Mouse (Mus musculus): ENCODE data around the gene Shroom3. TPM values are rescaled to one million over a fixed set of nuclear protein-coding genes. Genes with fewer than 3 reads are reported as not detected.

Gene Shroom3
- polyA plus RNA-seq, 1 experiment = not detected

- H3K4me3 ChIP-seq (ENCODE audit: insufficient read depth, low read length) = no peak overlapping the region
- H3K27ac ChIP-seq (ENCODE audit: insufficient read depth, low read depth, low read length) = no peak overlapping the region
- no peak for TF ChIP-seq POLR2A (IDR thresholded peaks at IDR 0.05; ENCODE audit: borderline replicate concordance, low read depth, low read length)
- no peak for TF ChIP-seq CTCF (IDR thresholded peaks at IDR 0.05; ENCODE audit: low read depth, low read length)
- H3K4me1 ChIP-seq (ENCODE audit: control insufficient read depth, insufficient read depth, low read length) = 0 out of 2 replicates have a peak, but pooled peaks cover 2% of the 10 kb centered on the region
Measured at GRCm38 (mm10) chr5:92679441-92679840, 3.8 kb upstream of the Shroom3 start.

- Histone ChIP-seq H3K4me1 (ENCODE audit: control insufficient read depth, insufficient read depth, low read length) (no peaks in the 10 kb centered on the region), H3K27ac (ENCODE audit: insufficient read depth, low read depth, low read length) (no peak overlapping the region), H3K4me3 (ENCODE audit: insufficient read depth, low read length) (no peak overlapping the region)
- TF ChIP-seq POLR2A (IDR thresholded peaks at IDR 0.05; ENCODE audit: borderline replicate concordance, low read depth, low read length) (no peak), CTCF (IDR thresholded peaks at IDR 0.05; ENCODE audit: low read depth, low read length) (no peak)
Measured at GRCm38 (mm10) chr5:92681861-92682260, 1.4 kb upstream of the Shroom3 start.

GRCm38 (mm10) chr5:92682621-92683348, 450 bp upstream of the Shroom3 start:
- peak overlapping the region; percentile 36 for H3K4me3 ChIP-seq (ENCODE audit: insufficient read depth, low read length)

GRCm38 (mm10) chr5:92683871-92684475, 738 bp downstream of the Shroom3 start:
- TF ChIP-seq POLR2A (IDR thresholded peaks at IDR 0.05; ENCODE audit: borderline replicate concordance, low read depth, low read length) = no peak
- TF ChIP-seq CTCF (IDR thresholded peaks at IDR 0.05; ENCODE audit: low read depth, low read length) = no peak
- Histone ChIP-seq H3K4me3 (ENCODE audit: insufficient read depth, low read length) (no peak overlapping the region), H3K4me1 (ENCODE audit: control insufficient read depth, insufficient read depth, low read length) (no peaks in the 10 kb centered on the region), H3K27ac (ENCODE audit: insufficient read depth, low read depth, low read length) (no peak overlapping the region)

More at GRCm38 (mm10) chr5:92682621-92683348, 450 bp upstream of the Shroom3 start:
- H3K27ac ChIP-seq (ENCODE audit: insufficient read depth, low read depth, low read length) = no peak overlapping the region
- TF ChIP-seq POLR2A (IDR thresholded peaks at IDR 0.05; ENCODE audit: borderline replicate concordance, low read depth, low read length) (no peak), CTCF (IDR thresholded peaks at IDR 0.05; ENCODE audit: low read depth, low read length) (no peak)
- H3K4me1 ChIP-seq (ENCODE audit: control insufficient read depth, insufficient read depth, low read length) = no peaks in the 10 kb centered on the region

- no peak overlapping the region for H3K27ac ChIP-seq (ENCODE audit: insufficient read depth, low read depth, low read length)
- no peak for TF ChIP-seq CTCF (IDR thresholded peaks at IDR 0.05; ENCODE audit: low read depth, low read length)
- TF ChIP-seq POLR2A (IDR thresholded peaks at IDR 0.05; ENCODE audit: borderline replicate concordance, low read depth, low read length) = no peak
- H3K4me1 ChIP-seq (ENCODE audit: control insufficient read depth, insufficient read depth, low read length) = no peaks in the 10 kb centered on the region
- no peak overlapping the region for H3K4me3 ChIP-seq (ENCODE audit: insufficient read depth, low read length)
Measured at GRCm38 (mm10) chr5:92684715-92685460, 1.7 kb downstream of the Shroom3 start.

- Histone ChIP-seq H3K27ac (ENCODE audit: insufficient read depth, low read depth, low read length) (no peak overlapping the region), H3K4me3 (ENCODE audit: insufficient read depth, low read length) (no peak overlapping the region), H3K4me1 (ENCODE audit: control insufficient read depth, insufficient read depth, low read length) (no peaks in the 10 kb centered on the region)
- no peak for TF ChIP-seq POLR2A (IDR thresholded peaks at IDR 0.05; ENCODE audit: borderline replicate concordance, low read depth, low read length)
- no peak for TF ChIP-seq CTCF (IDR thresholded peaks at IDR 0.05; ENCODE audit: low read depth, low read length)
Measured at GRCm38 (mm10) chr5:92688124-92688523, 4.9 kb downstream of the Shroom3 start.

- Histone ChIP-seq H3K27ac (ENCODE audit: insufficient read depth, low read depth, low read length) (no peak overlapping the region), H3K4me1 (ENCODE audit: control insufficient read depth, insufficient read depth, low read length) (no peaks in the 10 kb centered on the region), H3K4me3 (ENCODE audit: insufficient read depth, low read length) (no peak overlapping the region)
- no peak for TF ChIP-seq CTCF (IDR thresholded peaks at IDR 0.05; ENCODE audit: low read depth, low read length)
- no peak for TF ChIP-seq POLR2A (IDR thresholded peaks at IDR 0.05; ENCODE audit: borderline replicate concordance, low read depth, low read length)
Measured at GRCm38 (mm10) chr5:92688569-92688968, 5.3 kb downstream of the Shroom3 start.

- H3K4me1 ChIP-seq (ENCODE audit: control insufficient read depth, insufficient read depth, low read length) = no peaks in the 10 kb centered on the region
- no peak overlapping the region for H3K27ac ChIP-seq (ENCODE audit: insufficient read depth, low read depth, low read length)
- TF ChIP-seq POLR2A (IDR thresholded peaks at IDR 0.05; ENCODE audit: borderline replicate concordance, low read depth, low read length) (no peak), CTCF (IDR thresholded peaks at IDR 0.05; ENCODE audit: low read depth, low read length) (no peak)
- no peak overlapping the region for H3K4me3 ChIP-seq (ENCODE audit: insufficient read depth, low read length)
Measured at GRCm38 (mm10) chr5:92692206-92693007, 9.2 kb downstream of the Shroom3 start.

GRCm38 (mm10) chr5:92693744-92694143, 10.5 kb downstream of the Shroom3 start:
- no peak overlapping the region for H3K4me3 ChIP-seq (ENCODE audit: insufficient read depth, low read length)
- no peak for TF ChIP-seq CTCF (IDR thresholded peaks at IDR 0.05; ENCODE audit: low read depth, low read length)
- no peak for TF ChIP-seq POLR2A (IDR thresholded peaks at IDR 0.05; ENCODE audit: borderline replicate concordance, low read depth, low read length)
- H3K4me1 ChIP-seq (ENCODE audit: control insufficient read depth, insufficient read depth, low read length) = no peaks in the 10 kb centered on the region
- H3K27ac ChIP-seq (ENCODE audit: insufficient read depth, low read depth, low read length) = no peak overlapping the region

All from bone marrow macrophage, adult 2 months (primary cell).